23 mouse cellular contexts compared by ENCODE assay signal in the genomic region with DNA sequence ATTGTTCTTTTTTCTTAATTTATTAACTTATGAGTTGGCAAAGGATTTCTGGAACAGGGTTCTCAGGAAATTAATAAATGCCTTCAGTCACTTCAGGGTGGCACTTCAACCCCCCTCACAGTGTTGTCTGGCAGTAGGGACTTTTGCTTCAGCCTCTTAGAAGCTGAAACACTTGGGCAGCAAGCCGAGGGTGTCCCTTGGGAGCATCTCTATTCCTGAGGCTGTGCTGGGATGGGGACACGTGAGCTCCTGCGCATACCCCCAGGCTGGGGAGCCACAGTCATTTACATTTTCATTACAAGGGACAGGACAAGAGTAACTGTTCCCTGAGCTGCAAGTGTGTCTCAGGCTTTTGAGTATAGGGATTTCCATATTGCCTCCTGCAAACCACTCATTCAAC. TPM values are rescaled to one million over a fixed set of nuclear protein-coding genes. Genes with fewer than 3 reads are reported as not detected.
DNase-seq lines count a peak whose midpoint lies in the region; ATAC-seq and TF ChIP-seq lines count a peak whose summit lies in the region.
"Had no signal": no experiment of that assay in that cellular context is flagged by ENCODE, and none has a peak within 500 bp of the region (broad histone marks: within the 10 kb centered on the region; RNA-seq: fewer than 3 reads in every experiment).

No protein-coding gene starts in this region.

- peaks cover 75% of the 10 kb centered on the region for H3K4me1 ChIP-seq in hindbrain, embryonic 12.5 days
- peaks cover 44% of the 10 kb centered on the region for H3K4me1 ChIP-seq in hindbrain, postnatal 0 days (ENCODE audit: insufficient read depth, low read length)
- peaks cover 71% of the 10 kb centered on the region for H3K4me1 ChIP-seq in forebrain, embryonic 16.5 days (replicated peaks; ENCODE audit: control insufficient read depth, insufficient read depth, low read length)
- peaks cover 35% of the 10 kb centered on the region for H3K4me1 ChIP-seq in midbrain, postnatal 0 days (ENCODE audit: insufficient read depth, low read length)
- H3K4me1 ChIP-seq: heart, embryonic 15.5 days had no signal

- no peak overlapping the region for H3K9ac ChIP-seq in hindbrain, embryonic 12.5 days
- no peak overlapping the region for H3K9ac ChIP-seq in hindbrain, postnatal 0 days (replicated peaks; ENCODE audit: low read length)
- H3K9ac ChIP-seq in forebrain, embryonic 16.5 days (replicated peaks; ENCODE audit: low read depth, low read length), result no peak overlapping the region
- H3K9ac ChIP-seq in midbrain, postnatal 0 days (replicated peaks; ENCODE audit: low read length, poor library complexity, severe bottlenecking), result no peak overlapping the region
- H3K9ac ChIP-seq: embryonic facial prominence, embryonic 15.5 days; heart, embryonic 15.5 days; liver, postnatal 0 days had no signal

- no peaks in the 10 kb centered on the region for H3K9me3 ChIP-seq in hindbrain, embryonic 12.5 days (replicated peaks)
- H3K9me3 ChIP-seq in hindbrain, postnatal 0 days (ENCODE audit: low read length), result no peaks in the 10 kb centered on the region
- H3K9me3 ChIP-seq in forebrain, embryonic 16.5 days (ENCODE audit: control insufficient read depth, low read length), result no peaks in the 10 kb centered on the region
- no peaks in the 10 kb centered on the region for H3K9me3 ChIP-seq in midbrain, postnatal 0 days (ENCODE audit: low read length)
- H3K9me3 ChIP-seq: embryonic facial prominence, embryonic 15.5 days; heart, embryonic 15.5 days; megakaryocyte, embryonic 14.5 days had no signal

- no peak overlapping the region for H3K4me3 ChIP-seq in hindbrain, embryonic 12.5 days
- no peak overlapping the region for H3K4me3 ChIP-seq in hindbrain, postnatal 0 days (ENCODE audit: low read length)
- no peak overlapping the region for H3K4me3 ChIP-seq in forebrain, embryonic 16.5 days (replicated peaks; ENCODE audit: low read length)
- no peak overlapping the region for H3K4me3 ChIP-seq in midbrain, postnatal 0 days (ENCODE audit: low read depth, low read length)
- H3K4me3 ChIP-seq: embryonic facial prominence, embryonic 15.5 days; heart, adult 2 months; heart, embryonic 15.5 days; megakaryocyte, embryonic 14.5 days had no signal

- peak overlapping the region; percentile 93; the same call in 1 of the 2 replicates for H3K27ac ChIP-seq in hindbrain, embryonic 12.5 days
- no peak overlapping the region for H3K27ac ChIP-seq in hindbrain, postnatal 0 days
- peak overlapping the region; percentile 92; the same call in 1 of the 2 replicates for H3K27ac ChIP-seq in forebrain, embryonic 16.5 days (ENCODE audit: low read length)
- H3K27ac ChIP-seq in midbrain, postnatal 0 days (ENCODE audit: low read depth, low read length), result 0 out of 2 replicates have a peak overlapping the region, but pooled peaks have one; percentile 4
- H3K27ac ChIP-seq: embryonic facial prominence, embryonic 15.5 days; heart, adult 2 months; heart, embryonic 15.5 days; stomach, postnatal 0 days had no signal

- 44% methylated on average over 3 of the region's 3 CpGs for WGBS in hindbrain, embryonic 12.5 days
- 33% methylated on average over 3 of the region's 3 CpGs for WGBS in hindbrain, postnatal 0 days
- WGBS in forebrain, embryonic 16.5 days, result 67% methylated on average over 3 of the region's 3 CpGs
- WGBS in midbrain, postnatal 0 days, result 32% methylated on average over 3 of the region's 3 CpGs

- peak; percentile 43 for DNase-seq in adrenal gland, postnatal 14 days
- DNase-seq in adrenal gland, postnatal 4 days (ENCODE audit: low spot score in 2 of 2), result no peak
- no peak for DNase-seq in hindbrain, postnatal 0 days (ENCODE audit: low spot score)
- no peak for DNase-seq in midbrain, postnatal 0 days (ENCODE audit: low spot score)
- DNase-seq in spleen, postnatal 36 days (ENCODE audit: low spot score in 2 of 2), result no peak
- DNase-seq in urinary bladder, postnatal 25 days (ENCODE audit: low spot score), result no peak
- DNase-seq: adrenal gland, adult 2 months; cerebellum, adult 18-20 months; embryo, embryonic 11 days; gastrocnemius, postnatal 10 days; heart, adult 2 months; kidney, adult 2 months; kidney, postnatal 25 days; layer of hippocampus, adult 9-11 months; liver; liver, postnatal 0 days; lung, postnatal 14 days had no signal

- no peak overlapping the region for H3K4me2 ChIP-seq in hindbrain, embryonic 12.5 days (replicated peaks)
- H3K4me2 ChIP-seq in hindbrain, postnatal 0 days (ENCODE audit: low read depth, low read length), result no peak overlapping the region
- H3K4me2 ChIP-seq in forebrain, embryonic 16.5 days (ENCODE audit: low read length), result no peak overlapping the region
- H3K4me2 ChIP-seq in midbrain, postnatal 0 days (ENCODE audit: low read depth, low read length, poor library complexity, severe bottlenecking), result no peak overlapping the region
- H3K4me2 ChIP-seq: embryonic facial prominence, embryonic 15.5 days; heart, embryonic 15.5 days had no signal

- no peak for TF ChIP-seq CTCF in hindbrain, postnatal 0 days (IDR thresholded peaks at IDR 0.05; ENCODE audit: low read depth)
- TF ChIP-seq CTCF in midbrain, postnatal 0 days (IDR thresholded peaks at IDR 0.05), result no peak

- no peak for ATAC-seq in hindbrain, embryonic 12.5 days (ENCODE audit: low FRiP score)
- no peak for ATAC-seq in hindbrain, postnatal 0 days
- no peak for ATAC-seq in forebrain, embryonic 16.5 days
- no peak for ATAC-seq in midbrain, postnatal 0 days (ENCODE audit: low FRiP score)
- ATAC-seq: liver, postnatal 0 days had no signal

- H3K36me3 ChIP-seq in hindbrain, embryonic 12.5 days, result peaks cover 7% of the 10 kb centered on the region; the same call in 1 of the 2 replicates
- H3K36me3 ChIP-seq in hindbrain, postnatal 0 days (ENCODE audit: insufficient read depth, low read length), result 0 out of 2 replicates have a peak, but pooled peaks cover 3% of the 10 kb centered on the region
- H3K36me3 ChIP-seq in forebrain, embryonic 16.5 days (ENCODE audit: control insufficient read depth, insufficient read depth), result no peaks in the 10 kb centered on the region
- peaks cover 7% of the 10 kb centered on the region; the same call in 1 of the 2 replicates for H3K36me3 ChIP-seq in midbrain, postnatal 0 days (ENCODE audit: insufficient read depth, low read length)
- H3K36me3 ChIP-seq: embryonic facial prominence, embryonic 15.5 days; heart, embryonic 15.5 days had no signal

- no peaks in the 10 kb centered on the region for H3K27me3 ChIP-seq in hindbrain, embryonic 12.5 days
- H3K27me3 ChIP-seq in hindbrain, postnatal 0 days (ENCODE audit: insufficient read depth, low read length), result no peaks in the 10 kb centered on the region
- no peaks in the 10 kb centered on the region for H3K27me3 ChIP-seq in forebrain, embryonic 16.5 days (replicated peaks; ENCODE audit: control insufficient read depth, insufficient read depth, low read length)
- H3K27me3 ChIP-seq in midbrain, postnatal 0 days (ENCODE audit: insufficient read depth, low read length), result no peaks in the 10 kb centered on the region
- H3K27me3 ChIP-seq: embryonic facial prominence, embryonic 15.5 days; megakaryocyte, embryonic 14.5 days had no signal

RNA-seq across cellular contexts. Expression of a gene that starts 35.8 kb away (rescaled TPM):
- 5.0 and 5.2 TPM in 2 replicates for total RNA-seq in adrenal gland, postnatal 14 days (2021)
- total RNA-seq in adrenal gland, postnatal 4 days (2021), result 1 to 10 TPM; 8.8 to 8.9 TPM
- polyA plus RNA-seq in hindbrain, embryonic 12.5 days (2016; fragmentation: Nextera tagmentation; extraction: Ambion mirVana), result 46.7 and 52.6 TPM in 2 replicates
- total RNA-seq in hindbrain, postnatal 0 days (2014; rRNA removed), result 62.2 and 65.9 TPM in 2 replicates
- 33.9 and 34.5 TPM in 2 replicates for polyA plus RNA-seq in hindbrain, postnatal 0 days (2015; fragmentation: Nextera tagmentation; extraction: Ambion mirVana)
- polyA plus RNA-seq in forebrain, embryonic 16.5 days (2015; fragmentation: Nextera tagmentation; extraction: Ambion mirVana), result 70.4 and 71.8 TPM in 2 replicates
- 74.1 and 78.5 TPM in 2 replicates for total RNA-seq in midbrain, postnatal 0 days (2014; rRNA removed)
- 31.9 and 35.2 TPM in 2 replicates for polyA plus RNA-seq in midbrain, postnatal 0 days (2015; fragmentation: Nextera tagmentation; extraction: Ambion mirVana)

RNA-seq across cellular contexts. Expression of a gene that starts 41.6 kb away (rescaled TPM):
- total RNA-seq in adrenal gland, postnatal 14 days (2021), result 91.3 and 98.1 TPM in 2 replicates
- total RNA-seq in adrenal gland, postnatal 4 days (2021), result 100 to 1,000 TPM; 108 to 111 TPM
- polyA plus RNA-seq in hindbrain, embryonic 12.5 days (2016; fragmentation: Nextera tagmentation; extraction: Ambion mirVana), result 173 and 174 TPM in 2 replicates
- total RNA-seq in hindbrain, postnatal 0 days (2014; rRNA removed), result 31.7 and 35.4 TPM in 2 replicates
- 124 and 129 TPM in 2 replicates for polyA plus RNA-seq in hindbrain, postnatal 0 days (2015; fragmentation: Nextera tagmentation; extraction: Ambion mirVana)
- 118 and 122 TPM in 2 replicates for polyA plus RNA-seq in forebrain, embryonic 16.5 days (2015; fragmentation: Nextera tagmentation; extraction: Ambion mirVana)
- 44.5 and 45.3 TPM in 2 replicates for total RNA-seq in midbrain, postnatal 0 days (2014; rRNA removed)
- polyA plus RNA-seq in midbrain, postnatal 0 days (2015; fragmentation: Nextera tagmentation; extraction: Ambion mirVana), result 117 and 124 TPM in 2 replicates

RNA-seq across cellular contexts. Expression of a gene that starts 51.7 kb away (rescaled TPM):
- total RNA-seq in adrenal gland, postnatal 14 days (2021), result 75.3 and 75.4 TPM in 2 replicates
- total RNA-seq in adrenal gland, postnatal 4 days (2021), result 10 to 100 TPM; 76.9 to 89.9 TPM
- 106 and 113 TPM in 2 replicates for polyA plus RNA-seq in hindbrain, embryonic 12.5 days (2016; fragmentation: Nextera tagmentation; extraction: Ambion mirVana)
- 33.2 and 58.3 TPM in 2 replicates for total RNA-seq in hindbrain, postnatal 0 days (2014; rRNA removed)
- 110 and 111 TPM in 2 replicates for polyA plus RNA-seq in hindbrain, postnatal 0 days (2015; fragmentation: Nextera tagmentation; extraction: Ambion mirVana)
- polyA plus RNA-seq in forebrain, embryonic 16.5 days (2015; fragmentation: Nextera tagmentation; extraction: Ambion mirVana), result 99.3 and 99.9 TPM in 2 replicates
- 40.5 and 55.5 TPM in 2 replicates for total RNA-seq in midbrain, postnatal 0 days (2014; rRNA removed)
- polyA plus RNA-seq in midbrain, postnatal 0 days (2015; fragmentation: Nextera tagmentation; extraction: Ambion mirVana), result 94.7 and 103 TPM in 2 replicates
